Mouse (Mus musculus) limb, embryonic 13.5 days (tissue): ENCODE measurements around the gene Gas2l3. TPM values are rescaled to one million over a fixed set of nuclear protein-coding genes. Genes with fewer than 3 reads are reported as not detected.

ENCODE experiments used
- ATAC-seq: fragments of 200-750 bp; cut with Nextera tagmentation; 2 replicates; pipeline ENCODE4 v1.8.0; 2017; ENCODE audit warnings: low read depth, moderate number of reproducible peaks, moderate TSS enrichment; ENCODE audit not compliant: low FRiP score
- H3K27ac ChIP-seq: fragments of 300-500 bp; sonication (generic); 2 replicates; pipeline ENCODE4 v1.5.1; 2015; ENCODE audit warnings: inconsistent platforms, mild to moderate bottlenecking, moderate library complexity
- H3K27me3 ChIP-seq: fragments of 300-500 bp; sonication (generic); 2 replicates; pipeline ENCODE4 v1.6.1; 2015; ENCODE audit warnings: mild to moderate bottlenecking, inconsistent platforms
- H3K36me3 ChIP-seq: fragments of 300-500 bp; sonication (generic); 2 replicates; pipeline ENCODE4 v1.6.1; 2015; ENCODE audit warnings: inconsistent platforms, mild to moderate bottlenecking, moderate library complexity
- H3K4me1 ChIP-seq: fragments of 300-500 bp; sonication (generic); 2 replicates; pipeline ENCODE4 v1.6.1; 2015; ENCODE audit warnings: inconsistent platforms
- H3K4me2 ChIP-seq: fragments of 300-500 bp; sonication (generic); replicated peaks from 2 replicates; pipeline ENCODE4 v1.6.1; 2015; ENCODE audit warnings: inconsistent platforms, mild to moderate bottlenecking, moderate library complexity
- H3K4me3 ChIP-seq: fragments of 300-500 bp; sonication (generic); 2 replicates; pipeline ENCODE4 v1.5.1; 2015; ENCODE audit warnings: moderate library complexity, mild to moderate bottlenecking, inconsistent platforms
- H3K9ac ChIP-seq: fragments of 300-500 bp; sonication (generic); 2 replicates; pipeline ENCODE4 v1.6.1; 2015; ENCODE audit warnings: mild to moderate bottlenecking, inconsistent platforms
- H3K9me3 ChIP-seq: fragments of 300-500 bp; sonication (generic); 2 replicates; pipeline ENCODE4 v1.6.1; 2016; ENCODE audit warnings: inconsistent platforms
- WGBS: fragments of 180-500 bp; shearing (Covaris S2); methylation state at CpG from one replicate; pipeline ENCODE4 v1.1.7; 2015; 5-methylcytosine and 5-hydroxymethylcytosine counted together
- polyA plus RNA-seq: library from polyadenylated mRNA; unstranded; fragments of >200 nt; fragmentation: Nextera tagmentation; extraction: Ambion mirVana; gene quantifications from 2 replicates; pipeline ENCODE4 v1.2.1, GENCODE M21; 2015

The Gas2l3 gene
- polyA plus RNA-seq, 1 experiment from 2014 or later: 14.9 TPM

GRCm38 (mm10) chr10:89422504-89423158 lies 21.1 kb downstream of the Gas2l3 start:
- Histone ChIP-seq H3K4me1 (no peaks in the 10 kb centered on the region), H3K9me3 (no peaks in the 10 kb centered on the region), H3K36me3 (peaks cover 35% of the 10 kb centered on the region), H3K4me3 (no peak overlapping the region), H3K9ac (no peak overlapping the region), H3K27me3 (no peaks in the 10 kb centered on the region), H3K4me2 (no peak overlapping the region), H3K27ac (no peak overlapping the region)
- ATAC-seq: no peak
- 93% methylated on average over 8 of the region's 8 CpGs for WGBS

GRCm38 (mm10) chr10:89417966-89418365 lies 25.8 kb downstream of the Gas2l3 start:
- H3K36me3 ChIP-seq: peaks cover 45% of the 10 kb centered on the region
- no peaks in the 10 kb centered on the region for H3K9me3 ChIP-seq
- H3K9ac ChIP-seq: no peak overlapping the region
- H3K27me3 ChIP-seq: no peaks in the 10 kb centered on the region
- ATAC-seq: no peak
- H3K4me2 ChIP-seq: no peak overlapping the region
- 99% methylated on average over 2 of the region's 2 CpGs for WGBS
- no peaks in the 10 kb centered on the region for H3K4me1 ChIP-seq
- no peak overlapping the region for H3K4me3 ChIP-seq
- H3K27ac ChIP-seq: no peak overlapping the region

- Histone ChIP-seq H3K36me3 (peaks cover 51% of the 10 kb centered on the region), H3K27ac (no peak overlapping the region), H3K4me2 (no peak overlapping the region), H3K27me3 (no peaks in the 10 kb centered on the region), H3K9me3 (no peaks in the 10 kb centered on the region), H3K9ac (no peak overlapping the region), H3K4me3 (no peak overlapping the region), H3K4me1 (no peaks in the 10 kb centered on the region)
- no peak for ATAC-seq
- WGBS: 58% methylated on average over 3 of the region's 3 CpGs
Observed at GRCm38 (mm10) chr10:89415478-89415877, 28.3 kb downstream of the Gas2l3 start.

GRCm38 (mm10) chr10:89407551-89407950 lies 36.2 kb downstream of the Gas2l3 start:
- H3K36me3 ChIP-seq: peaks cover 8% of the 10 kb centered on the region
- 30% methylated on average over 1 of the region's 1 CpGs for WGBS
- H3K4me2 ChIP-seq: no peak overlapping the region
- H3K4me1 ChIP-seq: no peaks in the 10 kb centered on the region
- H3K4me3 ChIP-seq: no peak overlapping the region
- no peak overlapping the region for H3K27ac ChIP-seq
- H3K9me3 ChIP-seq: no peaks in the 10 kb centered on the region
- no peak overlapping the region for H3K9ac ChIP-seq
- no peaks in the 10 kb centered on the region for H3K27me3 ChIP-seq
- no peak for ATAC-seq

GRCm38 (mm10) chr10:89406733-89407484 lies 36.9 kb downstream of the Gas2l3 start:
- peaks cover 7% of the 10 kb centered on the region; the same call in 1 of the 2 replicates for H3K36me3 ChIP-seq
- no peak for ATAC-seq
- no peaks in the 10 kb centered on the region for H3K4me1 ChIP-seq
- WGBS: 79% methylated on average over 5 of the region's 6 CpGs
- H3K9me3 ChIP-seq: no peaks in the 10 kb centered on the region
- no peak overlapping the region for H3K27ac ChIP-seq
- H3K27me3 ChIP-seq: no peaks in the 10 kb centered on the region
- H3K4me2 ChIP-seq: no peak overlapping the region
- H3K9ac ChIP-seq: no peak overlapping the region
- no peak overlapping the region for H3K4me3 ChIP-seq

- Histone ChIP-seq H3K4me3 (no peak overlapping the region), H3K9ac (no peak overlapping the region), H3K36me3 (no peaks in the 10 kb centered on the region), H3K27ac (no peak overlapping the region), H3K27me3 (no peaks in the 10 kb centered on the region), H3K4me2 (no peak overlapping the region), H3K4me1 (no peaks in the 10 kb centered on the region), H3K9me3 (no peaks in the 10 kb centered on the region)
- 78% methylated on average over 4 of the region's 4 CpGs for WGBS
- no peak for ATAC-seq
Observed at GRCm38 (mm10) chr10:89404936-89405335, 38.8 kb downstream of the Gas2l3 start.

GRCm38 (mm10) chr10:89400674-89401336 lies 43.0 kb downstream of the Gas2l3 start:
- H3K36me3 ChIP-seq: no peaks in the 10 kb centered on the region
- no peak overlapping the region for H3K27ac ChIP-seq
- no peak overlapping the region for H3K9ac ChIP-seq
- no peak overlapping the region for H3K4me3 ChIP-seq
- H3K4me1 ChIP-seq: peaks cover 2% of the 10 kb centered on the region; the same call in 1 of the 2 replicates
- H3K4me2 ChIP-seq: no peak overlapping the region
- H3K9me3 ChIP-seq: no peaks in the 10 kb centered on the region
- WGBS: 89% methylated on average over 19 of the region's 19 CpGs
- no peak for ATAC-seq
- no peaks in the 10 kb centered on the region for H3K27me3 ChIP-seq

GRCm38 (mm10) chr10:89395823-89396222 lies 47.9 kb downstream of the Gas2l3 start:
- H3K27ac ChIP-seq: no peak overlapping the region
- 3% methylated on average over 7 of the region's 7 CpGs for WGBS
- peaks cover 8% of the 10 kb centered on the region; the same call in 1 of the 2 replicates for H3K4me1 ChIP-seq
- H3K9ac ChIP-seq: no peak overlapping the region
- no peak overlapping the region for H3K4me3 ChIP-seq
- H3K36me3 ChIP-seq: no peaks in the 10 kb centered on the region
- H3K27me3 ChIP-seq: no peaks in the 10 kb centered on the region
- ATAC-seq: no peak
- no peaks in the 10 kb centered on the region for H3K9me3 ChIP-seq
- H3K4me2 ChIP-seq: peak overlapping the region; percentile 34

- H3K4me2 ChIP-seq: no peak overlapping the region
Observed at GRCm38 (mm10) chr10:89395321-89395720, 48.4 kb downstream of the Gas2l3 start.

GRCm38 (mm10) chr10:89392687-89393086 lies 51.1 kb downstream of the Gas2l3 start:
- no peaks in the 10 kb centered on the region for H3K36me3 ChIP-seq
- no peaks in the 10 kb centered on the region for H3K9me3 ChIP-seq
- 36% methylated on average over 4 of the region's 4 CpGs for WGBS
- H3K4me1 ChIP-seq: peaks cover 8% of the 10 kb centered on the region; the same call in 1 of the 2 replicates
- H3K4me2 ChIP-seq: no peak overlapping the region
- no peak for ATAC-seq
- H3K9ac ChIP-seq: no peak overlapping the region
- H3K27ac ChIP-seq: no peak overlapping the region
- H3K4me3 ChIP-seq: no peak overlapping the region
- no peaks in the 10 kb centered on the region for H3K27me3 ChIP-seq

More at GRCm38 (mm10) chr10:89395321-89395720, 48.4 kb downstream of the Gas2l3 start:
- Histone ChIP-seq H3K27me3 (no peaks in the 10 kb centered on the region), H3K36me3 (no peaks in the 10 kb centered on the region), H3K4me1 (peaks cover 8% of the 10 kb centered on the region; the same call in 1 of the 2 replicates), H3K4me3 (no peak overlapping the region), H3K9ac (no peak overlapping the region), H3K9me3 (no peaks in the 10 kb centered on the region), H3K27ac (no peak overlapping the region)
- no peak for ATAC-seq
- 39% methylated on average over 7 of the region's 7 CpGs for WGBS

- H3K27me3 ChIP-seq: no peaks in the 10 kb centered on the region
- no peaks in the 10 kb centered on the region for H3K36me3 ChIP-seq
- H3K9me3 ChIP-seq: no peaks in the 10 kb centered on the region
- ATAC-seq: no peak
- H3K4me2 ChIP-seq: no peak overlapping the region
- 80% methylated on average over 4 of the region's 4 CpGs for WGBS
- H3K4me3 ChIP-seq: no peak overlapping the region
- no peak overlapping the region for H3K9ac ChIP-seq
- peaks cover 12% of the 10 kb centered on the region; the same call in 1 of the 2 replicates for H3K4me1 ChIP-seq
- H3K27ac ChIP-seq: no peak overlapping the region
Observed at GRCm38 (mm10) chr10:89391571-89392163, 52.1 kb downstream of the Gas2l3 start.

- Histone ChIP-seq H3K27me3 (no peaks in the 10 kb centered on the region), H3K4me2 (no peak overlapping the region), H3K27ac (no peak overlapping the region), H3K4me1 (0 out of 2 replicates have a peak, but pooled peaks cover 4% of the 10 kb centered on the region), H3K36me3 (no peaks in the 10 kb centered on the region), H3K9ac (no peak overlapping the region), H3K4me3 (no peak overlapping the region), H3K9me3 (no peaks in the 10 kb centered on the region)
- WGBS: 91% methylated on average over 3 of the region's 3 CpGs
- ATAC-seq: no peak
Observed at GRCm38 (mm10) chr10:89386461-89386860, 57.3 kb downstream of the Gas2l3 start.
